Mouse (Mus musculus) cortical plate, adult 2 months (tissue): Measurements from ENCODE around the gene Insl5. TPM values are rescaled to one million over a fixed set of nuclear protein-coding genes. Genes with fewer than 3 reads are reported as not detected.

Experiments used
- H3K27ac ChIP-seq: fragments of 200-500 bp; 2 replicates; pipeline ENCODE4 v1.5.1; 2012; ENCODE audit warnings: low read length, control low read depth, inconsistent platforms; ENCODE audit not compliant: insufficient read depth
- H3K4me1 ChIP-seq: fragments of 200-500 bp; 2 replicates; pipeline ENCODE4 v1.6.1; 2011; ENCODE audit warnings: low read length; ENCODE audit not compliant: control insufficient read depth, insufficient read depth
- H3K4me3 ChIP-seq: fragments of 200-500 bp; 2 replicates; pipeline ENCODE4 v1.5.1; 2011; ENCODE audit warnings: mild to moderate bottlenecking, low read length, control low read depth; ENCODE audit not compliant: insufficient read depth
- CTCF ChIP-seq: fragments of 200-500 bp; IDR thresholded peaks from 2 replicates; pipeline ENCODE4 v1.5.1; 2011; ENCODE audit warnings: mild to moderate bottlenecking, control low read depth, low read length; ENCODE audit not compliant: insufficient read depth; ENCODE audit errors: extremely low read depth
- POLR2A ChIP-seq: fragments of 200-500 bp; IDR thresholded peaks from 2 replicates; pipeline ENCODE4 v1.6.1; 2011; ENCODE audit warnings: mild to moderate bottlenecking, low read length, control low read depth; ENCODE audit not compliant: insufficient read depth; ENCODE audit errors: extremely low read depth
- polyA plus RNA-seq: library from polyadenylated mRNA; depleted of rRNA; stranded (reverse); fragments of >200 nt; gene quantifications from 2 replicates; pipeline ENCODE4 v1.2.3, GENCODE M21; 2012

The Insl5 gene
- polyA plus RNA-seq, 1 experiment = 7.8 TPM

- Histone ChIP-seq H3K4me1 (no peaks in the 10 kb centered on the region), H3K4me3 (no peak overlapping the region), H3K27ac (no peak overlapping the region)
- TF ChIP-seq CTCF (no peak), POLR2A (no peak)
These were observed 1.8 kb upstream of the Insl5 start for GRCm38 (mm10) chr4:103028177-103029088.

GRCm38 (mm10) chr4:103027745-103028144, 1.1 kb upstream of the Insl5 start:
- Histone ChIP-seq H3K27ac (no peak overlapping the region), H3K4me1 (no peaks in the 10 kb centered on the region), H3K4me3 (no peak overlapping the region)
- TF ChIP-seq CTCF (no peak), POLR2A (no peak)

GRCm38 (mm10) chr4:103013490-103013889, 13.2 kb downstream of the Insl5 start:
- TF ChIP-seq CTCF = no peak
- no peak for TF ChIP-seq POLR2A
- Histone ChIP-seq H3K4me1 (peaks cover 1% of the 10 kb centered on the region; the same call in 1 of the 2 replicates), H3K4me3 (no peak overlapping the region), H3K27ac (no peak overlapping the region)

GRCm38 (mm10) chr4:103011823-103012222, 14.8 kb downstream of the Insl5 start:
- no peak overlapping the region for H3K4me3 ChIP-seq
- peaks cover 1% of the 10 kb centered on the region; the same call in 1 of the 2 replicates for H3K4me1 ChIP-seq
- TF ChIP-seq CTCF (no peak), POLR2A (no peak)
- no peak overlapping the region for H3K27ac ChIP-seq

- H3K4me1 ChIP-seq = peaks cover 1% of the 10 kb centered on the region; the same call in 1 of the 2 replicates
- H3K4me3 ChIP-seq = no peak overlapping the region
- H3K27ac ChIP-seq = no peak overlapping the region
- TF ChIP-seq POLR2A = no peak
- no peak for TF ChIP-seq CTCF
These were observed 15.9 kb downstream of the Insl5 start for GRCm38 (mm10) chr4:103010734-103011133.

GRCm38 (mm10) chr4:103006943-103007418, 19.7 kb downstream of the Insl5 start:
- Histone ChIP-seq H3K4me1 (no peaks in the 10 kb centered on the region), H3K27ac (no peak overlapping the region)
- TF ChIP-seq CTCF = no peak
- TF ChIP-seq POLR2A = no peak

GRCm38 (mm10) chr4:103006266-103006665, 20.4 kb downstream of the Insl5 start:
- no peaks in the 10 kb centered on the region for H3K4me1 ChIP-seq
- H3K4me3 ChIP-seq = no peak overlapping the region
- no peak overlapping the region for H3K27ac ChIP-seq
- TF ChIP-seq POLR2A (no peak), CTCF (no peak)

More at GRCm38 (mm10) chr4:103006943-103007418, 19.7 kb downstream of the Insl5 start:
- H3K4me3 ChIP-seq = no peak overlapping the region

GRCm38 (mm10) chr4:103005190-103005945, 21.3 kb downstream of the Insl5 start:
- Histone ChIP-seq H3K4me3 (no peak overlapping the region), H3K27ac (no peak overlapping the region), H3K4me1 (no peaks in the 10 kb centered on the region)
- TF ChIP-seq CTCF (no peak), POLR2A (no peak)

- H3K27ac ChIP-seq = no peak overlapping the region
- no peak for TF ChIP-seq POLR2A
- no peak for TF ChIP-seq CTCF
- no peak overlapping the region for H3K4me3 ChIP-seq
- H3K4me1 ChIP-seq = no peaks in the 10 kb centered on the region
These were observed 22.0 kb downstream of the Insl5 start for GRCm38 (mm10) chr4:103004681-103005080.
